Mouse (Mus musculus) layer of hippocampus, adult 9-11 months (tissue): ENCODE results near the gene Tmem18.

ENCODE experiments used
- DNase-seq: peaks from one replicate; pipeline ENCODE4 v3.0.0; 2022

The Tmem18 gene

DNA sequence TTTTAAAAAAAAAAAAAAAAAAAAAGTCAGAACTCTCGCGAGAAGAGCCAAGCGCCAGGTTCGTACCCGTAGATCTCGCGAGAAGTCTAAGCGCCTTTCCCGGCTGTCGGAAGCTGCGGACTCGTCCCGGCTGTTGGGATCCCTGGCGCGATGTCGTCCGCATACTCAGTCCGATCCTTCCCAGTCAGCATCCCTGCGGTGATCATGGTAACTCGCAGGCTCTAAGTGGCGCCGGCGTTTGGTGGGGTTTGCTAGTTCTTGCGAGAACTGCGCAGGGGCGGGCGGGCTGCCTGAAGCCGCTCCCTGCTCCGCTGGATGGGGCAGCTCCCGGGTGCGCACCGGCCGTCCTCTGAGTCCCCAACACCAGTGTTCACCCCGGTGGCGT is at the start of gene Tmem18:
Gene Tmem18, plus strand, starts transcription at position 71 of the 385 bp plus-strand sequence.
- peak; percentile 83 for DNase-seq

DNA sequence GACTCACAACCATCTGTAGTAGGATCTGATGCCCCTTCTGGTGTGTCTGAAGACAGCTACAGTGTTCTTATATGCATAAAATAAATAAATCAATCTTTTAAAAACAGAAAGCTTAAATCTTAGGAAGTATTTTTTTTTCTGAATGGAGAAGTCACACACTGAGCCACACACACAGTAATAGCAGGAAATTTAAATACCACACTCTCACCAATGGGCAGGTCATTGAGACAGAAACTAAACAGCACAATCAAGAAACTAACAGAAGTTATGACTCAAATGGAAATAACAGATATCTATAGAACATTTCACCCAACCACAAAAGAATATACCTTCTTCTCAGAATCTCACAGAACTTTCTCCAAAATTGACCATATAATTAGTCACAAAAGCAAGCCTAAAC is 26.9 kb upstream of the Tmem18 start:
- no peak for DNase-seq

DNA sequence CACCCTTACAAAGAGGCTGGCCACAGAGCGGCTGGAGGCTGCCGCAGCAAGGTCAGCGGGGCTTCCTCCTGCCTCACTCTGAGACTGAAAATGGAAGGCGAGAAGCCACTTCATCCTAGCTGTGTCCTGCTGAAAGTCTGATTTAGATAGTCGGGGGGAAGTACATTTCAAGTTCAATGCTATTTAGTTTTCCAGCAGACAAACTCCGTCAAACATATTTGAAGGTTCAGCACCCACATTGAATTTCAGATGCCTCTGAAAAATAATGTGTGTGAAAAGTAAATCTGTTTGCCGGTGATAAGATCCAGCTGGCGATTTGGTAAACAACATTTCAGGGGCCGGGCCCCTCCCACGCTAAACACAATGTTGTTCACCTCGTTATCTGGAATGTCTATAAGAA is 22.8 kb upstream of the Tmem18 start:
- no peak for DNase-seq

DNA sequence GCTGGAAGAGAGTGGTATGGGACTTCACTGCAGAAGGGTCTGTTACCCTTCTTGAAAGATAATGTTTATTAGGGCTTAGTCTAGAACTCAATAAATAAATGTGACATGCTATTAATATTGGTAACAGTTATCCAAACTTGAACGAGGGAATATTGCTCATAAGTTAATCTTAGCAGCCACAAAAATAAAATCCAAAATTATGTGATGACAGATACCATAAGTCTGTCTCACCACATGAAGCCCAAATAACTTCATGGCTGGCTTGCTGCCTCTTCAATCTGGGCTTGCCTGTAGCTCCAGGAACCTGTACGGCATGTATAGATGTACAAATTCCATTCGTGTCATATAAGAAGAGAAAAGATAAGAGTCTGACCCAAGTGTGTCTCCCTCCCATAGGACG is 12.2 kb upstream of the Tmem18 start:
- no peak for DNase-seq

DNA sequence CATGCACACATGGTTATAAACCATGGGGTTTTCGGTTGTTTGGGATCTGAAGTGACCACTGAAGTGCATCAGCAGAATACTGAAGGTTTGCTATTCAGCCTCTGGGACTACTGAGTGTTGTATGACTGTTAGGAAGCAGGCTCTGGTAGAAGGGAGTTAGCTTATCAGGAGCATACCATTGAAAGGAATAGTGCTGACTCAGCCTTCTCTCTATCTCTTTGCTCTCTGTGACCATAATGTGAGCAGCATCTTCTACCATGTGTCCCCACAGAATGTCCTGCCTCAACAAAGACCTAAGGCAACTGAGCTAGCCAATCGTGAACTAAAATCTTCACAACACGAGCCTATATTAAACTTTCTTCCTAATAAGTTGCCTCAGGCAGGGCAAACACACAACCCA is 8.3 kb upstream of the Tmem18 start:
- no peak for DNase-seq

DNA sequence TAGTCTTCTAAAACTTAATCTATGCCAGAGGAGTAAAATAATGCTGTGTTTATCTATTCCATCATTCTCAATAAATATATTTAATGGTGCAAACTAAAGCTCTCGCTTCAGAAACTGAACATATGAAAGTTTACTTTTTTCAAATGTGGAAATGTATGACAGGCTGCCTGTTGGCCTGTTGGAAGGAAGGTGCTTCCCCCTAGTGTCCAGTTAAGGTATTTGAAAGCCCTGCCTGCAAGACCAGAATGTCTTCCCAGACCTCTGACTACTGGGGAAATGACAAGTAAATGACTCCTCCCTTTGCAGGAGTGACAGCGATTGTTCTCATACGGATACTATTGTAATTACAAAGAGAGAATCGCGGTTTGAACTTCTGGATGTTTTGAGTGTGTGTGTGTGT is 6.2 kb upstream of the Tmem18 start:
- DNase-seq = peak; percentile 72

DNA sequence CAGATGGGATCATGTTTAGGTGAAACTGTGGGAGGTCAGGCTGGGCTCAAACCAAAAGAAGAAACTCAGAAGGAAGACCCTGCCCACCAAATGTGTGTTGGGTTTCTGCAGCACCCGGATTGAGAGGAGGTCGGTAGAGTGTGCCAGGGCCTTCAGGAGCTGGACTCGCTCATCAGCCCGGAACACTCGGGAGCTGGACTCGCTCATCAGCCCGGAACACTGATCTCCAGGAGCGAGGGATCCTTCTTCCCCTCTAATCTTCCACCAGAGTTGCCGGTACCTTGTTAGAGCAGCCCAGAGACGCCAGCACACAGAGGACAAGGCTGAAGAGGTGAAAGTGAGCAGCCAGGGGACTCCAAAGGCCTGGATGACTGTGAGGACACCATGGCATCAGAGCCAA is 2.9 kb upstream of the Tmem18 start:
- no peak for DNase-seq

DNA sequence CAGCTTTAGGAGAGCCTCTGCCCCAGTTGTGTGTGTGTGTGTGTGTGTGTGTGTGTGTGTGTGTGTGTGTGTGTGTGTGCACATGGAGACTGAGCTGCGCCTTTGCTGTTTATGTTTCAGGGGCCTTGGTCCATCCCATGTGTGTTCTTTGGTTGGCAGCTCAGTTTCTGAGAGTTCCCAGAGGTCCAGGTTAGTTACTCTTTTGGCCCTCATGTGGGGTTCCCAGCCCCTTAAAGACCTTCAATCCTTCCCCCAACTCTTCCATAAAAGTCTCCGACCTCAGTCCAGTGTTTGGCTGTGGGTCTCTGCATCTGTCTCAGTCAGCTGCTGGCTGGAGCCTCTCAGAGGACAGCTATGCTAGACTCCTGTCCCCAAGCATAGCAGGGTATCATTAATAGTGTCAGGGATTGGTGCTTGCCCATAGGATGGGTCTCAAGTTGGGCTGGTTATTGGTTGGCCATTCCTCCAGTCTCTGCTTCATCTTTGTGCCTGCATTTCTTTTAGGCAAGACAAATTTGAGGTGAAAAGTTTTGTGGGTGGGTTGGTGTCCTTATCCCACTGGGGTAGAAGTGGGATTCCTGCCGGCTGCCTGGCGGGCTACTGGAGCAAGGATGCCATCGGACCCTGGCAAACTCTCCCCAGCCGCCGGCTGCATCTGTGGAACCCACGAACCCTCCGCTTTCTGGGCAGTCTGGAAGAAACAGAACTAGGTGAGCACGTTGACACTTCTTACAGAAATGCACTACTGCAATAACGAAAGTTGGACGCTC is 455 bp upstream of the Tmem18 start:
- DNase-seq = no peak

DNA sequence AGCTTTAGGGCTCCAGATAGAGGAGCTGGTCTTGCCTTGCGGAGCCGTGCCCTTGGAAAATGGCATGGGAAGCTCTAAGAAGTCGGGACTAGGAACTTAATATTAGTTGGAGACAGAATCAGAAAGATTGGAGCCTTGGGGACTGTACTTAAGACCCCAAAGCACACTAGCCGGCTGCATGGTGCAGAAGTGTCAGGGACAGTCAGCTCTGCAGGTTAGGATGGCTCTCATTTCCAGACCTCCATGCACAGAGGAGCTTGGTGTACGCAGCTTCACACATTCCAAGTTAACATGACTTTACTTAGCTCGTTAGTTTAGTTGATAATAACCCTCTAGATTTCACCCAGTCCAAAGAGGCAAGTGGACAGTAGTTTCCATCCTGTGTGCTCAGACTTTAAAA is 637 bp downstream of the Tmem18 start:
- DNase-seq = no peak

DNA sequence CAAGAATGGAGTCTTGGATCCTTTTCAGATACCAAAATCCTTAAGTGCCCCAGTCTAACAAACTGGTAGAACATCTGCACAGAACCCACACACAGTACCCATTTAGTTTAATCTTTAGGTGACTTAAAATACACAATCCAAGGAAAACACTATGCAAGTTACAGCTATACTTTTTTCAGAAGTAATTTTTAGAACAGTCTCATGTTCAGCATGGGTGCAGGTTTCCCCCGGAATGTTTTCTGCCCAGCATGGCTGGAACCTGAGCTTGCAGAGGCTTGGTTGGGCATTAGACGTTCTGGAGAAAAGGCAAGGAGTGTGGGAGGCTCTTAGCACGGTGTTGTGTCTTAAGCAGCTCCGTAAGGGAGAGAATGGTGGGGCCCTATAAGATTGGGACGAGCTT is 7.6 kb downstream of the Tmem18 start:
- DNase-seq = no peak

DNA sequence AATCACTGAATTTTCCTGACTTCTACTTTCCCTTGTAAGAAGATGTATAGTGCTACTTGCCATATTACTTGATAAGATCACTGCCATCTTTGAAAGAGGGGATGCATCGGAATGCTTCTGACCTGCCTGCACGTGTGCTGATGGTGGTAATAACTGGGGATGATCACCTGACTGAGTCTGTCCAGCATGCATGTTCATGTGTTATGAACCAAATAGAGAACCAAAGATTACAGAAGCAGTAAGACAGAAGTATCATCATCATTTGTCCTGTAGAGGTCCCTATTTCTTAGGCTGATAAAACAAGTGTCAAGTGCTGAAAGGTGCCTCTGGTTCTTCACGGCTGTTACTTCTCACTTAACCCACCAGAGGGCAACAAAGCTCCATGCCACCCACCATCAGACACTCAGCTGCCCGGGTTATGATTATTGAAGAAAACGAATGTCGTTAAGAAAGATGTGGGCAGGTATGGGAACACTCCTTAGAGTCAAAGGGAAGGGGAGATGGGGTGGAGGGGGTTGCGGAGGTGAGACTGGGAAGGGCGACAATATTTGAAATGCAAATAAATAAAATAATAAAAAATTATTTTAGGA is 12.7 kb downstream of the Tmem18 start:
- DNase-seq = peak; percentile 40

DNA sequence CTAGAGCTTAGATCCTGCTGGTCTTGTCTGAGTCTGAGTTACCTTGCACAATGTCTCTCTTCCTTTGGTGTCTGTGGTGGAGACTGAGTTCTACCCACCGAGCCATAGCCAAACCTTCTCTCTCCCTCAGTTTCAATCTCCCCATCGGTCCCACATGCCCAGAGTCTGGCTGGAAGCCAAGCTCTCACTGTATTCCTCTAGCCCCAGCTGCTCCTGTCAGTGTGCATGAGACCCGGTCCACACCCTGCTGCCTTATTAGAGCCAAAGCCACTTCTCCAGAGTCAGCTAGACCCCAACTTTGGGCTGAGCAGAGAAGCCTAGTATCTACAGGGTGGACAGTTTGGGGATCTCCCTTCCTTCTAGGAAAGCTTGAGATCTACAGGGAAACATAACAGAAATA is 14.7 kb downstream of the Tmem18 start:
- no peak for DNase-seq

DNA sequence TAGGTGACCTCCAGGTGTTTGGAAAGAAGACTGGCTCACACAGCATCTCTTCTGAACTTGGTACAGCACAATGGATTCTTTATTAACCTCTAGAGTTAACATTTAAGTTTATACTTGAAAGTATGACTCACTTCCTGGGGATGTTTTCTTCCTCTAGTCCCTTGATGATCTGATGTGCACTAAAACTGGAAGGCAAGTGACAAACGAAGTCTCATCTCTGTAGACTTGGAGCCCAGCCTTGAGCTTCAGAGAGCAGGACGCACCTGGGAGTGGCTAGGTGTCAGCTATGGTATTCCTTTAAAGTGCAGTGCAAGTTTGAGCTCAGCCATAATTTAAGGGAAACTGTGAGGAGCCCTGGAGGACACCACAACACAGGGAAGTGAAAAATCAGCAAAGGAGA is 15.2 kb downstream of the Tmem18 start:
- no peak for DNase-seq

DNA sequence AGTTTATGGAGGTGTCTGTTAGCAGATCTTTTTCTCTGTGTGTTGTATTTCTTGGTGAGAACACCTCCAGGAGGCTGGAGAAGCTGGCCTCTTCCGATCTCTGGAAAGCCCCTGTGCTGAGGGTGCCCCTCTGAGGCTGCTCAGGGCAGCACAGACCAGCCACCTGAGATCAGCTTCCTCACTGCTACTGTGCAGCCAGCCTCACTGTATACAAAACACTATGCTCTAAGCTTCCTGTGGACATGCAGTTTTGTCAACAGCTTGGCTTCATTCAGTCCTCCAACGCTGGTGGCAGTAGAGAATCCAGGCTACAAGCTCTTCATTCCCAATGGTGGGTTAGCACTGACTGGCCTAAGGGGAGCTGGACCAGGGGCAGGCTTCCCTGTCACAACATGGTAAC is 15.8 kb downstream of the Tmem18 start:
- no peak for DNase-seq

DNA sequence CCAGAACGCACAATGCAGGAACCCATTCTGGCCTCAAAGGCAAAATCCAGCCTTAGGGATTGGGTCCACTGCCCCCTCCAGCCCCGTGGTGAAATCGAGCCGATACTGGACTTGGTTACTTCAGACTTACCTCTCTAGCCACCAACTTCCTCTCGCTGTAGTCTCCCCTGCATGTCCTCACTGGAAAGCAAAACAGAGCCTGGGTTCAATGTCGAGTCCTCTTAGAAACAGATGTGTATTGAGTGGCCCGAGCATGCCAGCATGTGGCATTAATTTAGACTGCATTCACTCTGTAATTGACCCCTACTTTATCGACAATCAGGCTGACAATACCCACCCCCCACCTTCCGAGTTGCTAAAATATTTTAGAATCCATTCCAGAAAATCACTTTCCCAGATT is 19.8 kb downstream of the Tmem18 start:
- no peak for DNase-seq

DNA sequence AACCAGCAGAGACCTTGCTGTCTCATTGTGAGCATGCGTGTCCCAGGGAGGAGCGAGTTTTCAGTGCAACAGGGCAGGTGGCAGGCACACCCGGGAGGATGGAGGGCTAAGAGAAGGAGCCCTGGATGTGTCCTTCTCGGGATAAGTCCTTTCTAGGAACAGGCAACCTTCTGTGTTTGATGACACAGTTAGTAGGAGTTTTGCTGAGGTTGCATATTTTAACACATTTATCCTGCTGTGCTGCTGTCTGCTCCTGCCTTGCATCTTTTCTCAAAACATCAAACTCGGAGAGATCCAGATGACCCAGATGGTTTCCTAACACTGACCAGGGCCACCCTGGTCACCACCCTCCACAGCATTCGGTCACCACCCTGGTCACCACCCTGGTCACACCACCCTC is 20.6 kb downstream of the Tmem18 start:
- DNase-seq = no peak

DNA sequence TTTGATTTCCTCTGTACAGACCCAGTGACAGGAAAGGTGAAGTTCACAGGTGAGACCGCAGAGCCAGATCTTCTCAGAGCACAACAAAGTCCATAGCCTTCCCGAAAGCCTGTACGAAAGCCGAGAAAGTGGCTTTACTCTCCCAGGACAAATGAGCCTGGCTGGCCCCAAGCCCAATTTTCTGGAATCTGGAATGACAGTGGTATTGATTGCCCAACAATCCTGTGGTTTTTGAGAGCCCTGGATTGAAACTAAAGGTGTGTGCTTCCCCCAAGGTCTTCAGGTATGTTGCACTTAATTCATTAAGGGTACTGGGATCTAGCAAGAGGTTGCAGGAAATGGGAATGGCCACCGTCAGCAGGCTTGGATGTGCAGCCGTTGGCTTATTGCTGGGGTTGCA is 21.7 kb downstream of the Tmem18 start:
- DNase-seq = no peak

DNA sequence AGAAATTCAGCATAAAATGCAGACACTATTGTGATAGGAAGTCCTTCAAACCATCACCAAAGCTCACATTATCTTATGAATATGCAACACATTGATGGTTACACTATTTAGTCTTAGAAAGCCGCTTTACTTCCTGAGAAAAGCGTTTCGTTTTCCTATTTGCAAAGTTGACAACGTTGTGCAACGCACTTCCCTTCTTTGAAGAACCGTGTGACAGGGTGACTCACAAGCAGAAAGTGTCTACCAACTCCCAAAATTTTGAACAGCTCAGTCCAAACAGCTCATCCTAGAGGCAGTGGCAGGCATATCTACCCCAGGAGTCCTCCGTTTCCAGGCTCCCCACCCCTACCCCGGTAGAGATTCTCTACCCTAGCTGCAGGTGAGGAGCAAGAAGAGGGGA is 22.5 kb downstream of the Tmem18 start:
- DNase-seq = no peak

DNA sequence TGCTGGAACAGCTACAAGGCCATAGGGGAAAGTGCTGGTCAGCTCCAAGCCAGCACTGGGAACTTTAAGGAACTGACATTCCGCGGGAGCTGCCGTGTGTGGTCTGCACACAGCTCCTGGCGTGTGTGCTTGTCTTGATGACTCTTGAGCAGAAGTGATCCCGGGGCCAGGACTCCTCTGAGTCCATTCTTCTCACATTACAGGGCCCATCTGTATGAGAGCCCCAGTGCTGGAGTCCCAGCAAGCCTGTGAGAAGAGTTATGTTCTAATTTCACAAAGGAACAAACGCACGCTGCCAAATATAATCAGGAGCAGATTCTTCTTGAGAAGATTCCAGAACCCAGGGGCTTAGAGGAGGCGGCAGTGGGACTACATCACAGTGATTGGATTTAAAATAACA is 34.2 kb downstream of the Tmem18 start:
- peak; percentile 22 for DNase-seq

DNA sequence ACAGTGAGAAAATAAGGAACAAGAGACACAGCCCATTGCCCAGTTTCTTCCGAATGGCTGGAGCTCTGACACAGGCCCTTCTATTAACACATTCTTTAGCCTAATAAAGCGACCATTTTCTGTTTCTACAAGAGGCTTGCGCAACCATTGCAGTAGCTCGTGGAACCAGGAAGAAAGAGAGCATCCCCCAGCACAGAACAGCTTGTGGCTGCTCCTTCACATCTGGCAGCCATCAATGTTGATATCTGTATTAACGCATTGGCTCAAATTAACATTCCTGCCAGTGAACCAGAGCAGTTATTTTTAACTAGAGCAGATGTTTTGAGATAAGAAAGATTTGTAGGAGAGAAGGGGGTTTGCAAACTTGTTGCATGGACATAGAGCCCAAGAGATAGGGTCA is 44.2 kb downstream of the Tmem18 start:
- no peak for DNase-seq

DNA sequence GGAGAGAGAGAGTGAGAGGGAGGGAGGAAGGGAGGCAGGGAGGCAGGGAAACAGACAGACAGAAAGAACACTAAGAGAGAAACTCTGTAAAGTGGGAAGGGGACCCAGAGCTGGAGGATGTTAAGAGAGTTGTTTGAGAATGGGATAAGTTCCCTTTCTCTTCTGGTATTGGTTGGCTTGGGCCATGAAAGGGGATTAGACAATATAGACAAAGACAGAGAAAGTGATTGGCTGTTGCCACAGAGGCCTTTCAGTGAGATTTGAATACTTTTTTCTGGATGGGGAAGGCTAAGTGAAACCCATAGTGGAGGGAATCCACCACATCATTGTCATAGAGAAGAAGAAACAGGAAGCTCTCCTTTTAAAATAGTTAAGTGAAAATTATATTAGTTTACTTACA is 50.3 kb downstream of the Tmem18 start:
- DNase-seq = no peak
